Mouse (Mus musculus) heart, adult 2 months (tissue): ENCODE measurements at regions not wholly inside any gene's neighbourhood (a gene's known extent, or its start where the extent isn't known, plus 50 kb on each side); places are given as distances from the start of the nearest gene placed in this dataset.

Experiments used
- CTCF ChIP-seq: fragments of 200-600 bp; IDR thresholded peaks from 2 replicates; pipeline ENCODE4 v1.8.1; 2022; ENCODE audit warnings: antibody characterized with exemption, mild to moderate bottlenecking, moderate library complexity
- EP300 ChIP-seq: fragments of 200-500 bp; IDR thresholded peaks from 2 replicates; pipeline ENCODE4 v1.6.1; 2011; ENCODE audit warnings: low read depth, low read length, control low read depth; ENCODE audit not compliant: insufficient read depth
- POLR2A ChIP-seq: fragments of 200-500 bp; IDR thresholded peaks from 2 replicates; pipeline ENCODE4 v1.6.1; 2011; ENCODE audit warnings: mild to moderate bottlenecking, low read depth, low read length, control low read depth; ENCODE audit not compliant: insufficient read depth

GRCm38 (mm10) chr3:17785106-17786022, 162.8 kb upstream of the Cypt12 start:
- TF ChIP-seq CTCF (no peak), POLR2A (no peak), EP300 (no peak)
